Mouse (Mus musculus): ENCODE measurements around the gene Brca1.
"Not testable (repeated sequence)": the region's sequence is repeated elsewhere in the genome, so short reads cannot be mapped to it uniquely, and the experiment has no call there.

The Brca1 gene

GRCm38 (mm10) chr11:101470206-101470605, 81.5 kb downstream of the Brca1 start:
- in situ Hi-C loops (cut with MboI, MseI): no loop called here

- in situ Hi-C loops (cut with MboI, MseI): no loop called here
These were observed 82.6 kb downstream of the Brca1 start for GRCm38 (mm10) chr11:101469155-101469554.

- in situ Hi-C loops (cut with MboI, MseI): no loop called here
These were observed 83.0 kb downstream of the Brca1 start for GRCm38 (mm10) chr11:101468731-101469130.

- in situ Hi-C loops (cut with MboI, MseI): no loop called here
These were observed 83.5 kb downstream of the Brca1 start for GRCm38 (mm10) chr11:101468263-101468688.

GRCm38 (mm10) chr11:101467477-101468262, 84.1 kb downstream of the Brca1 start:
- in situ Hi-C loops (cut with MboI, MseI): no loop called here

GRCm38 (mm10) chr11:101466552-101466950, 85.2 kb downstream of the Brca1 start:
- in situ Hi-C loops (cut with MboI, MseI): not testable (repeated sequence)

- in situ Hi-C loops (cut with MboI, MseI): no loop called here
These were observed 85.7 kb downstream of the Brca1 start, which contains the start of gene Vat1 for GRCm38 (mm10) chr11:101465869-101466551. Gene Vat1, minus strand, starts transcription at chr11:101466230.

DNA sequence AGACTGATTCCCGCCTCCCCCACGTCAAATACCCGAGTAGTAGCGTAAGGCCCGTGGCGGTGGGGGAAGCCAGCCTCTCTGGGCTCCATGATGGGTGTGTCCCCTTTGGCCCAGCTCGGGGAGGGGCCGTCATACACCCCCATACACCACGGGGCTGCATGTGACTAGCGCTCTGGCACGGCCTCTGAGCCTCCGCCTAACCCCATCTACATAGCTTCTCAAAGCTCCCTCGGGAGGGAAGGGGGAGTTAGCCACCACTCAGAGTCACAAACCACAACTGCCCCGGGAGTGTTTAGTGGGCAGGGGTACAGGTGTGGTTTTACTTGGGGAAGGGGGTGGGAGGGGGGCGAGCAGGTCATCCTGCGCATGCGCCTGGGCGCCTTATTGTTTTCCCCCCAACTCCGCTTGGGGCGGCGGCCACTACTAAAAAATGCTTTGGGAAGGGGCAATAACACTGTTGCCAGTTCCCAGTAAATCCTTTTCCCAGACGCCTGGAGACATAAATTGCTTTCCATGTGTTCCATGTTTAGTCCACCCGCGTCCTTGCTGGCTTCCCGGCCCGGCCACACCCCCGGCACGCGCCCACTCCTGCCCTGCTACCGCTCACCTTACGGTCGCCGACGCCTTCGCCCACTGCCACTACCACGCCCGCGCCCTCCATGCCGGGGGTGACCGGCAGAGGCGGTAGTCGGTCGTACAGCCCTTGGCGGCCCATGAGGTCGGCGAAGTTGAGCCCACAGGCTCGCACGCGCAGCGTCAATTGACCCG, 86.5 kb downstream of the Brca1 start:
- in situ Hi-C loops (cut with MboI, MseI): no loop called here

GRCm38 (mm10) chr11:101464211-101465100, 87.3 kb downstream of the Brca1 start, which contains the start of gene Rnd2:
Gene Rnd2, plus strand, starts transcription at chr11:101464999.
- in situ Hi-C loops (cut with MboI, MseI): no loop called here

GRCm38 (mm10) chr11:101462583-101463440, 88.9 kb downstream of the Brca1 start:
- in situ Hi-C loops (cut with MboI, MseI): no loop called here

DNA sequence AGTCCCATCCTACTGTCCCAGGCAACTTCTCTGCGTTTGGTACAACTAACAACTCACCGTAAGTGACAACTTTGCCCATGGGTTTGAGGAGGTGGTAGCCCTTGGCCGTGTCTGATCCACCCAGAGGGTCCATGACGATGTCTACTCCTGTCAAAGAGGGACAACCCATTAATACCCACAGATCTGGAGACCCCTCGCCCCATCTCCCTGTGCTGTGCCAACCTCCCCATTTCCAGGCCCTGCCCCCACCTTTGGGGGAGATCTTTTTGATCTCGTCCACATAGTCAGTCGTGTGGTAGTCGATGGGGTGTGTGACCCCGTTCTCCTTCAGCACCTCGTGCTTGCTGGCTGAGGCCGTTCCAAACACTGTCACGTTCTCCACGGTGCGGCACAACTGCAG, 89.6 kb downstream of the Brca1 start:
- in situ Hi-C loops (cut with MboI, MseI): no loop called here

DNA sequence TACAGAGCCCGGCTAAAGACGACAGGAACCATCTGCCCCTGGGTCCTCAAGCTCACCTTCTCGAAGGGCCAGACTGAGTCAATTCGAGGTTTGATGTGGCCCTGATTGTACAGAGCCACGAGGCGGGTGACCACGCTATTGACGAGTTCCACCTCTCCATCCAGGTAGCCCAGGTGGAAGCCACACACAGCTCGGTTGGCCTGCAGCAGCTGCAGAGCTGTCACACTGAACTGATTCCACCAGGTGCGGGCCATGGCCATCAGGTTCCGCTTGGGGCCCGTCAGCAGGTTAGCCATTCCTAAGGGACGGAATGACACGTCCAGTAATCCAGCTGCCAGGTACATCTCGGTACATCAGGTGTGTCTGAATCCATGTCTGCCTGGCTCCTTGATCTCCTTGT, 91.4 kb downstream of the Brca1 start:
- in situ Hi-C loops (cut with MboI, MseI): no loop called here

DNA sequence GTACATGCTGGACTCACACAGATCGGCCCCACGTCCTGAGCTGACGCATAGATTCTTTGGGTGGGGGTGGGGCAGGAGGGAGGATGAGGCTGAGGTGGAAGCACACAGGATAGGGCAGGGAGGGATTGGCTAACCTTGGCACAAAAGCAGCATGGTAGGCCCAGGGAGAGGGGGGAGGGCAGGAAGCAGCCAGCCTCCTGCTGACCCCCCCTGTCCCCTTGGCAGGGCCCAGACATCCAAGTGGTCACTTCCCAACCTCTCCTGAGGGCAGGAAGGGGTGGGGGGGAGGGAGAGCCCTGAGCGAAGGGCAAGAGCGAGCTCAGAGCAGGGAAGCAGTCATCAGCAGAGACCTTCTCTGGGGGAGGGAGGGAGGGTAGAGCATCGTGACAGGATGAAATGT, 92.0 kb downstream of the Brca1 start:
- in situ Hi-C loops (cut with MboI, MseI): no loop called here

- in situ Hi-C loops (cut with MboI, MseI): no loop called here
These were observed 93.5 kb downstream of the Brca1 start for GRCm38 (mm10) chr11:101458217-101458616.

DNA sequence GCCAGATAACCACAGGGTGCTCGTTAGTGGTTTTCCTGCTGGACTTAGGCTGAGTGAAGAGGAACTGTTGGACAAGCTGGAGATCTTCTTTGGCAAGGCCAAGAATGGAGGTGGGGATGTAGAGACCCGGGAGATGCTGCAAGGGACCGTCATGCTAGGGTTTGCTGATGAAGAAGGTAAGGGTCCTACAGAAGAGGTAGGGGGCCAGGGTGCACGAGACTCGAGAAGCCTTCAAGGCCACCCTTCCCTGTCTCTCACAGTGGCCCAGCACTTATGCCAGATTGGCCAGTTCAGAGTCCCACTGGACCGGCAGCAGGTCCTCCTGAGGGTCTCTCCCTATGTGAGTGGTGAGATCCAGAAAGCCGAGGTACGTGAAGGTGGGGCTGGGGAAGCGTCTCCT, 94.1 kb downstream of the Brca1 start:
- in situ Hi-C loops (cut with MboI, MseI): no loop called here

DNA sequence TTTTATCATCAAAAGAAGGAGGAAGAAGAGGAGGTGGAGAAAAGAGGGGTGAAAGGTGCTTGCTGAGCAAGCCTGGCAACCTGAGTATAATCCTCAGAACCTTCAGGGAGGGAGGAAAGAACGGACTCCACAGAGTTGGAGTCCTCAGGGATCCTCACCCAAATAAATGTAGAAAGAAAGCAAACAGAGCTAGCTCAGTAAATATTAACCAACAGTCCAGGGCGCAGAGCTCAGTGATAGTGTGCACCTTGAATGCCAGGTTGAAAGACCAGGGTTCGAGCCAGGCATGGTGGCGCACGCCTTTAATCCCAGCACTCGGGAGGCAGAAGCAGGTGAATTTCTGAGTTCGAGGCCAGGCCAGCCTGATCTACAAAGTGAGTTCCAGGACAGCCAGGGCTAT, 96.1 kb downstream of the Brca1 start:
- in situ Hi-C loops (cut with MboI, MseI): no loop called here

DNA sequence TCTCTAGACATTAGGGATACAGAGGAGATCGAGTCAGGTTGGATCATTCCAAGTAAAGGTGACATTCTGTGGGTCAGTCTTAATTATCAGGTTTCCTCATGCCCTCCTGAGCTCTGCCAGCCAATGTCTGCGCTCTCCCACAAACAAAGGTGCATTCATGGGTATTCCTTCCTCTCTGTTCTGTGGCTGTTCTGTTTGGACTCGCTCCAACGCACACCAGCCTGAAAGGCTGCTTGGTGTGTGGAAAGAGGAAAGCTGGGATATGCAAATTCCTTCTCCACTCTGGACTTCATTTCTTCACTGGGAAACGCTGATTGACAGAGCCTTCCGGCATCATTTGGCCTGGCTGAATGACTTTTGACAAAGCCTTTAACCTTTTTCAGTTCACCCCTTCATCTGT, 97.1 kb downstream of the Brca1 start:
- in situ Hi-C loops (cut with MboI, MseI): no loop called here

- in situ Hi-C loops (cut with MboI, MseI): no loop called here
These were observed 99.5 kb downstream of the Brca1 start for GRCm38 (mm10) chr11:101452093-101452774.

GRCm38 (mm10) chr11:101451536-101451935, 100.2 kb downstream of the Brca1 start:
- in situ Hi-C loops (cut with MboI, MseI): no loop called here

DNA sequence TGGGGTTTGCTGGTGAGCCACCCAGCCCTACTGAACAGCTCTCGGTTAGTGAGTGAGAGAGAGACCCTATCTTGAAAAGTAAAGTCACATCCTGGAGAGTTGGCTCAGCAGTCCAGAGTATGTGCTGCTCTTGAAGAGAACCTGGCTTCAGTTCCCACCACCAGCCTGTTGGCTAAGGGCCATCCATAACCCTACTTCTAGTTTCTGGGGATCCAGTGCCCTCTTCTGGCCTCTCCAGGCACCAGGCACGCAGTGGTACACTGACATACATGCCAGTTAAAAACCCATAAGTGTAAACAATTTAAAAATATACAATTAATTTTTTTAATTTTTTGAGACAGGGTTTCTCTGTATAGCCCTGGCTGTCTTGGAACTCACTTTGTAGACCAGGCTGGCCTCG, 101.4 kb downstream of the Brca1 start:
- in situ Hi-C loops (cut with MboI, MseI): no loop called here

Measured in T-helper 17 cell (primary cell).